Mouse (Mus musculus) heart, postnatal 10 days (tissue): ENCODE data around the gene Cmtm2a. TPM values are rescaled to one million over a fixed set of nuclear protein-coding genes. Genes with fewer than 3 reads are reported as not detected.
"Not testable (repeated sequence)": the region's sequence is repeated elsewhere in the genome, so short reads cannot be mapped to it uniquely, and the experiment has no call there.

Experiments used
- DNase-seq, 2 experiments: peaks; one replicate each; pipeline ENCODE4 v3.0.0; 2021
- intact Hi-C: fragments of 180-260 bp; cut with DNase I; formaldehyde crosslinking; loops from one replicate; pipeline ENCODE4 v1.15.1; 2025
- total RNA-seq, 2 experiments: library from RNA; stranded (reverse); gene quantifications; 2 replicates each; pipeline ENCODE4 v1.2.3; 2021

Cmtm2a gene
- total RNA-seq, 2 experiments from 2014 or later, result not detected

DNA sequence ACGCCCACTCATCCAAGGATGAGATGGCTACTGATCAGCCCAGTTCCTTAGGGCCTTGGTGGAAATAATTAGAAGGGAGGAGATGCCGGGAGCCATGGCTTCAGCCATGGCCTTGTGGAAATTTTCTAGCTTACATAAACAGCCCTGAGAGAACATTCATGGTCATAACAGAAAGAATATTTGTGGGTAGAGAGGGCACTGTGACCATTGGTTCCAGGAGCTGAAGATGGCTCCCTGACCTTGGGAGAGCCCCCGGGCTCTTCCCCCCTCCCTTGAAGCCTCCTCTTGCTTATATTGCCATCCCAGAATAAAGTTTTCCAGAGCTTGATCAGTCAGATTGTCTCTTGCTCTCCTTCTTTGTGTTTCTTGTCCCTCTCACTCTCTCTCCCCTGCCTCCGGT is 9.6 kb upstream of the Cmtm2a start:
- DNase-seq, intact Hi-C loops: not testable (repeated sequence)

DNA sequence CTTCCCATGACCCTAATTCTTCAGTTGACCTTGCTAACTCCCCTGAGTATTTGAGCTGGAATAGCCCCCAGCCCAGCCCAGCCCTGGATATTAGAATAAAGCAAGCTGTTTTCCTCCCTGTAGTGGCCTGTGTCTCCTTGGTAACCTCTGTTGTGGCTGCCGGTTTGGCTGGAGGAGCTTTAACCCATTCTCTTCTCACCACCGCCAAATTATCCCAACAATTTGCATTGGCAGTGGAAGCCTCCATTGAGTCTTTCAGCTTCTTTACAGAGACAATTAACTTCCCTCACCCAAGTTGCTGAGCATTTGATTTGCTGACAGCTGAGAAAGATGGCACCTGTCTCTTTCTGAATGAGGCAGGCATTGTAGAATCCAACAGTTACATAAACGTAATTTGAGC is 8.6 kb upstream of the Cmtm2a start:
- DNase-seq, result peak; percentile 41 to 53
- intact Hi-C loops, result not testable (repeated sequence)

DNA sequence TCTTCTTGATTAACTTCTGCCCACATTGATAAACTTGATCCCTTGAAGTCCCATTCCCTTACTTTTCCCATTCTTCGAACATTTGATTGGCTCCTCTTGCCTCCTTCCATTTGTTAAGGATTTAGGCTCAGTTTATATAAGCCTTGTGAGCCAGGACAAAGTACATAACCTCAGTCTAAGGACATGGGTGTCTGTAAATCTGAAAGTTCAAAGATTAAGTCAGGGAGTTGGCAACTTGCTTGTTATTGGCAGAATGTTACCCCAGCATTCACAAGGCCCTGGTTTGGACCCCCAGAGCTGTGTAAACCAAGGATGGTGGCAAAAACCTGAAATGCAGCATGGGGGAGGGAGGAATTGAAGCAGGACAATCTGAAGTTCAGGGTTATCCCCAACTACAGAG is 1.4 kb upstream of the Cmtm2a start:
- DNase-seq, result no peak
- intact Hi-C loops, result no loop called here

DNA sequence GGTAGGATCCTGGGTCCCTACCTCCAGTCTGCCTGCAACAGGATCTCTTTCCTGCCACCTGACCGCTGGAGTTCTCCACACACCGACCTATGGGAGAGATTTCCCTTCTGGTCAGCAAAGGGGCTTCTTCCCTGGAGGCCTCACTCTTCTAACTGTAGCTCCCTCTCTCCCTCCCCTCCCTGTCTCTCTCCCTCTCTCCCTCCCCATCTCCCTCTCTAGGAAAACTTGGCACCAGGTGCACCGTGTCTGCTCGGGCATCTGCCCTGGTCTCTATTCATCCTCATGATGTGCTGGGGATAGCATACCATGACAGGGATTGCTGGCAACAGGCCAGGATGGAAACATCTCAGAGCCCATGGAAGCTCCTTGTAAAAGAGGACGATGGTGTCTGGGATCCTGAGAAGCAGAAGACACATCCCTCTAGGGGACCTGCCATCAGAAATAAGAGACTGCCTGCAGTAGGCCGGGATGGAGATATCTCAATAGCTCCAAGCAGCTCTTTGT is 24.0 kb downstream of the Cmtm2a start:
- intact Hi-C loops, result no loop called here
- DNase-seq, result no peak

DNA sequence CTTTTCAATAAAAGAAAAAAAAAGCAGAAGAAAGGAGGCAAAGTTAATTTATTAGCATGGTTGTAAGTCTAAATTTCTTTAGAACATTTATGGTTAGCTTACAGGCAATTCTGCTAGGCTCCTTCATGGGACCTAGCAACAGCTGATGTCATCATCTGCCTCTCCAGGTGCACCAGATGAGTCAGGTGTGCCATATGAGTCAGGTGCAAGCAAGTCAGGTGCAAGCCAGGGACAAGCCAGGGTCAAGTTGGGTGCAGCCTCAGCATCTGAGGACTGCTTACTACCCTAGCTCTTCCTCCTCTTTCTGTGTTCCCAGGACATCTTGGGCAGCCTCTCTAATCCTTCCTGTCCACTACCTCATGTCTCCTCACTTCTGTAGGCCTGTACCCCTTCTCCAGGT is 24.6 kb downstream of the Cmtm2a start:
- intact Hi-C loops, result no loop called here

DNA sequence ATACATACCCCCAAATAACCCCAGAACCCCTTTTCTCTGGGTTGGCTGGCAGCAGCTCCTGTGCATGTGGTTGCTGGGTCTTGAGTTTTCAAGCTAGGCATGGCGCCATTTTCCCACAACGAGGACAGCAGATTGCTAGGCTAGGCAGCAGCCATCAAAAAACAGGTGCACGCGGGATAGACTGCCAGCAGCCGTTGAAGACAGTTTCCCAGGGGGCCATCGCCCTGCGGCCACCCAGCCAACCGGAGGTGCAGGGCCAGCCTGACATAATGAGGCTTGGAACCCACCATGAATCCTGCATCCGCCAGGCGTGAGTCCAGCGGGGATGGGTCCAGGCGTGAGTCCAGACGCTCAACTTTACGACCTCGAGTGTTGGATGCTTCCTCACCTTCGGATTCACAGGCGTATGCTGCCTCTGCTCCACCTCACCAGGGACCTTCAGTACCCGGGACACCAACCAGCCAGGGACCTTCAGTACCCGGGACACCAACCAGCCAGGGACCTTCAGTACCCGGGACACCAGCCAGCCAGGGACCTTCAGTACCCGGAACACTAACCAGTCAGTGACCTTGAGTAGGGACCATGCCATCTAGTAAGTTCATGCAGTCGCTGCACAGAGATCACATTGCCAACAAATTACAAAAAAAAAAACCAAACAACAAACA is 28.6 kb downstream of the Cmtm2a start:
- intact Hi-C loops, result not testable (repeated sequence)

More for the DNA sequence above, 24.6 kb downstream of the Cmtm2a start:
- no peak for DNase-seq

DNA sequence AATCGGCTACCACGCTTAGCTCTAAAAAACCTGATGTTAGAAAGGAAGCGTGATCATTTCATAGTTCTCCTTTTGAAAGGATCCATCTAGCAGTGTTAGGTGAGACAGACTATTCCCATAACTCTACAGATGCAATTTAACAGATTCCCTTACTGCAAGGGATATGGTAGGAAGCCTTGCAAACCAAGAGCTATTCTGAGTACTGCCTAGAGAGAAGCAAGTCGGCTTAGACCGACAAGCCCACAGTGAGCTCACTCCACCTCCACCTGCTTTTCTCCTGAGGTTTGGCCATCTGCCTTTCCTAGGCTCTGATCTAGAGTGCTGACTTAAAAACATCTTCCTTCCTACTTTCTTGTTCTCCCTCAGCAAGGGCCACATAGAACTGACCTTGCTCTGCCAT is 31.2 kb downstream of the Cmtm2a start:
- intact Hi-C loops, DNase-seq: not testable (repeated sequence)

More for the DNA sequence above, 28.6 kb downstream of the Cmtm2a start:
- DNase-seq, result not testable (repeated sequence)

DNA sequence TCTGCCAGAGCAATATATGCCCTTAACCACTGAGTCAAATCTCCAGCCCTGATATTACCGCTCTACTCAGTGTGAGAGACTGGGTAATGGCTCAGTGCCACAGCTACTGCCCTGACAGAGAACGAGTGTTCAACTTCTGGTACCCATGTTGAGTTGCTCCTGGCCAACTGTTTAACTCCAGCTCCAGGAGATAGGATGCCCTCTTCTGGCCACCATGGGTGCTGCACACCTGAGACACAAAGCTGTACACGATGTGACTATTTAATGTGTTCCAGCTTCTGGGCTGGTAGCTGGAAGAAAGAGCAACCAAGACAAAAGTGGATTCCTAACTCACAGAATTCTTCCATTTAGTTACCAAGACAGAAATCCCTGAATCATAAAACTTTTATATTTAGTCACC is 40.0 kb downstream of the Cmtm2a start:
- intact Hi-C loops, result loop anchor here (5.0 kb wide), 1 partner anchor 189 kb away; the partner anchor contains the start of gene Dync1li2
- DNase-seq, result peak in 1 of 2 experiments; percentile 20

DNA sequence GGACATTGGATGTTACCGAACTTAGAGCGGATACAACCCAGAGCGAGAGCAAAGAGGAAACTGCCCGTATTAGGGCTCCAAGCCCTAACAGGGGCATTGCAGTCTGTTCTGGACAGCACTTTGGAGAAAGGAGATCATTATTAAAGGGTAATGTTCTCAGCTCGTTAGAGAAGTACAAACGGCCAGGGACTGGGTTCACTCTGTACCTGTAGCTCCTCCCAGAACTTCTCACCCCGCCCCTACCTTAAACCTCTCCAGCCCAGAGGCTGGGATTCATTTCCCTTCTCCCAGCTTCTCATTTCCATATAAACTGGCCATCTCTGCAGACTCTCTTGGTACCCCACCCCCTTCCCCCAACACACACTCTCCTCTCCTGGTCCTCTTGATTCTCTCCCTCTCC is 41.5 kb downstream of the Cmtm2a start:
- intact Hi-C loops, result loop anchor here (2.0 to 5.0 kb wide), 2 partner anchors 89 to 191 kb away; partner anchors contain the start of gene Dync1li2
- no peak for DNase-seq

DNA sequence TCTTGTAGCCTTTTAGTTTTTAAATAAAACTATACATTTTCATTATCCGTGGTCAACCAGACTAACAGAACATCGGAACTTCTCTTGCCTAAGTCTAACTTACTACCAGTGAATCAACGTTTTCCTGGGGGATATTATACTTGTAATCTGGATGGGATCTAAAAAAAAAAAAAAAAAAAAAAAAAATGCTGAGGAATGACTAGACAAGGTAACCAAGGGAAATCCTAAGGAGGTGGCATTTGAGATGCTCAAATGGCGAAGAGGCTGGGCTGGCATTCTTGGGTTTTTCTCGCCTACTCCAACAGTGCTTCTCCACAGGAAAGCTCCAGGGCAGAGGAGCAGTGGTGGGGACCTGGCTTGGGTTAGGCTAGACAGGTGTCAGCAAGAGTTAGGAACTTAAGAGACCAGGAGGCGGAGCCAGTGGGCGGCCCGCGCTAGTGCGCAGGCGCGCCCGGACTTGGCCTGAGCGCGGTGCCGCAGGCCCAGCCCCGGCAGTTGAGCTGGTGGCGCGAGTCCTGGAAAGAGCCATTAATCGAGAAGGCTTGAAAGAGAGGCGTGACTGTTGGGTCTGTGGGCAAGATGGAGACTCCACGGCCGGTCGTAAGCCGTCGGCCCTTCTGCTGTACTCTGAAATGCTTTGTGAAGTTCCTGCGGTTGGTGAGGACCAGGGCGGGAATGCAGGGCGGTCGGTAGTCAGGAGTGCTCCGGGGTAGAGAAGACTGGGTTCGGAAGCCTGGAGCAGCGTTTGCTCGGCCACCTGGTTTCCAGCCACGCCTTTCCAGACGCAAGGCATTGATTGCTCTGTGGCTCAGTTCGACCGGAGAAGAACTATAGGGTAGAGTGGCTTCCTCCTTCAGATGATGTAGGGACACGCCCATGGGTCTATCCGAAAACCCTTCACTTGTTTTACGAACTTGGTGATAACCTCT is 42.3 kb downstream of the Cmtm2a start, which contains the start of gene Cklf:
Gene Cklf (plus strand): TSS at position 423 of the 929 bp plus-strand sequence.
- peak; percentile 88 to 89 for DNase-seq
- intact Hi-C loops, result loop anchor here (2.0 to 5.0 kb wide), 2 partner anchors 90 to 192 kb away; partner anchors contain the start of gene Dync1li2

DNA sequence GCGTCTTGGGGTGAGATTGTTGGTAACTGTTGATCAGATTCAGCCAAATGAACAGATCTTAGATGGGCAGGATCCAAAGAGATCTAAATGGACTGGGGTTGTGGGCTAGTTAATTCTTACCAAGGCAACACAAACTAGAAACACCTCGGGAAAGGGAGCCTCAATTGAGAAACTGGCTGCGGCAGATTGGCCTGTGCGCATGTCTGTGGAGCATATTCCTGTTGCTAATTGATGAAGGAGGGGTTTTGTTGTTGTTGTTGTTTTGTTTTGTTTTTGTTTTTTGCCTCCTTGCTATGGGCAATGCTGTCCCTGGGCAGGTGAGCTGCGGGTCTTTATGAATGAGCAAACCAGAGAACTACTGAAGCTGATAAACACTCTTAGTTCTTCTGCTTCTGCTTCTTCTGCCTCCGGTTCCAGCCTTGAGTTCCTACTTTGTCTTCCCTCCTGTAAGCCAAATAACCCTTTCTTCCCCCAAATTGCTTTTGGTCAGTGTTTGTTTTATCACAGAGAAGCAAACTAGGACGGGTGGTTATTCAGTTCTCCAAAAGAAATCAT is 43.5 kb downstream of the Cmtm2a start:
- intact Hi-C loops, result no loop called here
- DNase-seq, result no peak

DNA sequence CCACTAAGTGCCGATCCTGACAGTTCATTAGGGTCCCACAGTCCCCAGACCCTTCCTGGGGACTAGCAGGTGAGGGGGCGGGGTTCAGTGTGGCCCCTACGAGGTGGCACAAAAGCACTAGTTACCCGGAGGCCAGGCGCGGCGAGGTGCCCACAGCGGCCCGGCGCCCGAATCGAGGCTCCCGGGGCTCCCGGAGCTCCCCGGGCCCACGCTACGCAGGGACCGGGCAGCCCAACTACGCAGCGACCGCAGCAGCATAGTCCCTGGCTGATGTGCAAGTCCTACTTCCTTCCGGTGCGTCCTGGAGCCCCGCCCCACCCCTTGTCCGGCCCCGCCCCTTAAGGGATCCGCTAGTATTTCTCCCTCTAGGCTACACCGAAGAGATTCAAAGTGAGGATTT is 44.7 kb downstream of the Cmtm2a start, which contains the start of gene Tk2:
Gene Tk2 (minus strand): TSS at position 283 of the 400 bp plus-strand sequence.
- intact Hi-C loops, result no loop called here
- peak; percentile 80 to 84 for DNase-seq

DNA sequence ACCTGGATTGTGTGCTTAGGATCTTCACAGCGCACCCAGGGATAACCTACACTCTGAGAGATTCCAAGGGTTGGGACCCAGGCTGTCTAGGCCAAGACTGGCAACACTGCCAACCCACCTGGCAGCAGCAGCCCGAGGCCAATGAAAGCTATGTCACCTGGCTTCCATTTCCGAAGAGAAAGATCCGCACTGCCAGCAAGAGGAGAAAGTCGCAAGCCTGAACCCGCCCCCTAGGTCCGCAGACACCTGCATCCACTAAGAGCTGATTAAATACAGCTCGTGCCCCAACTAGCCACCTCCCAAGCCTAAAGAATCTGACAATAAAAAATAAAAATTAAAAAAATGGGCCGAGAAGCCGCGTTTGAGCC is 45.1 kb downstream of the Cmtm2a start:
- intact Hi-C loops, result no loop called here
- DNase-seq, result peak; percentile 12 to 26

DNA sequence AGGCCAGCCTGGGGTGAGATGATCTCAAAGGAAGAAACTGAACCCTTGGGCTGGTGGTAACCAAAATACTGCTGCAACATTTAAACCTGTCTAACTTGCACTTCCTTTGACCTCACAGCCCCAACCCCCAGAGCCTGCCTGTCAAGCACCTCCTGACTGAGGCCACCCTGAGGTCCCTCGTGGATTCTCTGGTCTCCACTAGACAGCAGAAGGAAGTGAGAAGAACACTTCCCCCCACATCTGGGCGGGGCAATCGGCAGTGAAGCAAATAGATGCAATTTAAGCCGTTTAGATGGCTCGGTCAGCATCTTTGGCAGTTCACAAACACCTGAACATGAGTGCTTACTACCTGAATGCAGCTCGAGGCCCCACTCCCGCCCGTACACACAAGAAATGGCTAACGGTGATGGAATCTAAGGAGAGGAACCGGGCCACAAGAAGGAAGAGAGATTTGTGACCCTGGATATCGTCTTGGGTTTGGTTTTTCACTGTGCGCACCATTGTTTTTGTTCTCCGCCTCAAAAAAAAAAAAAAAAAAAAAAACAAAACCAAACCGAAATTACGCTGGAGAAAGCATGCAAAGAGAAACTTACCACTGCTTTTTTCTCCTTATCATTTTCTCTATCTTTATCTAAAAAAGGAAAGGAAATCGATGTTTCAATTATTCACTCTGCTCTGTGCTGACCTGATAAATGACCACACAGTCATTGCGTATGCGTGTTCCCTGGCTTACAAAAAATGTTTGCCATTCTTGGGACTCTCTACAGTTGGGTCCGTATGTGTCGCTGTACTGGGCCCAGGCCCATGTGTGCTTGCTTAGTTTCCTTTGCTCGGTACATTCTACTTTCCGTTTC is 45.7 kb downstream of the Cmtm2a start:
- intact Hi-C loops, result no loop called here
- peak; percentile 27 to 34 for DNase-seq

DNA sequence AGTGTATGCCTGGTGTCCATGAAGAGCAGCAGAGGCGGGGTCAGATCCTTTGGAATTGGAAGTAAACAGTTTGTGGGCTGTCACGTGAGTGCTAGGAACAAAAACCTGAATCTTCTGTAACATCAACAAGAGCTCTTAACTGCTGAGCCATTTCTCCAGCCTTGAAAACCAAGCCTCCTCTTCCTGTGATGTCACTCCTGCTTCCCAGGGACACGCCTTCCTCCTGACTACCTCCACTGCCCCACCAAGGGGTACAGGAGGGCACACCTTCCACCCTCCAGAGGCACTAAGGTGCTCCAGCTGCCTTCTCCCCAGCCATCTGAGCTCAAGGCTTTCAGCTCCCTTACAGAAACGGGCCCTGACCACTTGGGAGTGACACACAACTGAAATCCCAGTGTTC is 46.4 kb downstream of the Cmtm2a start:
- intact Hi-C loops, result no loop called here
- DNase-seq, result no peak

DNA sequence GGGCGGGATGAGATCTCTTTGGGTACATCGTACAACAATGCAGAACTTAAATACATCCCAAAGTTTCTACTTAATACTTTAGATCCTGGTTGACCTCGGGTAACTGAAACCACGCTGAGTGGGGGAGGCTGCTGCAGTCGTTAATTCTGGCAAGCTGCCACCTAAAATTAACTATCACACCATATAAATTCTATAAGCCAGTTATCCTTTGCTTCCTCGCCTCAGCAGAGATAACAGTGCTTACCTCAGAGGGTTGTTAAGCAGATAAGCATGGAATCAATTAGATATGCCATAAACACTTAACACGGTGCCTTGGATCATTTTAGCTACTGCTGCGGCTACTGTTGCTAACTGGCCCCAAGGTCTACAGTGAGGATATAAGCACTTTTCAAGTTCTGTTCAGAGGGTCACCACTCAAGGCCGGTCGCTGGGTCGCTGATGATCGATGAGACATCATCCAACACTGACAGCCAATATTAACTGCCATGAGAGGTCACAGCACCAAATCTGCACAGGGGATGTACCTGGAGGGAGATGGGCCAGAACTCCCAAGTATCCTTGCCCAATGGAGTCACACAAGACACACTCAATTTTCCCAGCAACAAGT is 50.8 kb downstream of the Cmtm2a start:
- no peak for DNase-seq

DNA sequence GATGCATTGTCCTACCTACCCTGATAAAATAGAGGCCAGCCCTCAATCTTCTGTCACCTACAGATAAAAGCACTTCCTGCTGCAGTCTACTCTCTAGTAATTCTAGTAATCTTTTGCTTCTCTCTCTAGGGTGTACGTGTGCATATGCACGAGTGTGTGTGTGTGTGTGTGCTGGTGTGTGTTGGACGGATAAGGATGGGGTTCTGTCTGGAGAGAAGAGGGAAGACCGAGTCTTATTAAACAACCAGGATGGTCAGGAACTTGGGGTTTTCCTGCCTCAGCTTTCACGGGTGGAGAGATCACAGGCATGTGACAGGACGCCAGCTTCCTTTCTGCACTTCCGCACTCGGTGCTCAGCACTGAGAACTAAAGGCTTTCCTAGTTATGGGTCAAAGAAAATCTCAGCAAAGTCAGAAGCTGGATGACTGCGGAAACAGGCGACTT is 53.5 kb downstream of the Cmtm2a start:
- intact Hi-C loops, result no loop called here
- DNase-seq, result no peak

More for the DNA sequence above, 50.8 kb downstream of the Cmtm2a start:
- intact Hi-C loops, result no loop called here

DNA sequence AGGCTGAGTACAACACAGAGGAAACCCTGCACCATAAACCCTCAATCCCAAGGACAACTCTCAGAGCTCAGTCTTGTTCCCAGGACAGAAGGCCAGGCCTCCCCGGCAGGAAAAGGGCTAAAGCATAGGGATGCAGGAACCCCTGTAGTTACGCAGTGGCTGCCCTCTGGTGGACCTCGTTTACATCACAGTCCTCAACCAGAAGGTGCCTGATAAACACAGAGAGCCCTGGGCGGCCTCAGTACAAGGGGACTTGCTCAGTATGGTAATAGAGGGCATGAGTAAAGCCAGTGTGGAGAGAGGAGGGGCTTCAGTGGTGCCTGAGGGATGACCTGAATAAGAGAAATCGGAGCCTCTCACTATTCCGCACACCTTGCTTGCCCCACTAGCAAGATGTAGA is 58.4 kb downstream of the Cmtm2a start:
- DNase-seq, result peak in 1 of 2 experiments; percentile 5
- intact Hi-C loops, result no loop called here

DNA sequence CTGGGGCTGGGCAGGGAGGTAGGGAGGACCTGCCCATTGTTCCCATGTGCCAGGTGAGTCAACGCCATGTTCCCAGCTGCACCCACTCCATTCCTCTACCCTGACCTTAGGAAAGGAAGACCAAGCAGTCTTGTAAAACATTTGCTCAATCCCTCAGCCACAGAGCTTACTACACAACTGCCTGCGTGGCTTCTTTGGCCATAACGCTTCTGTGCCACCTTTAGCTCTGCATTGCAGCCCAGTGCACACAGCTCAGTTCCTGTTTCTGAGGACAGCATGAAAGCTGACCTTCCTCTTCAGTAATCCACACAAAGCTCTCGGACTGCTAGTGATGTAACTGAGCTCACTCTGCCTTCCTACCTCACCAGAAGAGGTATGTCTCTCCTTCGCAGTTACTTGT is 60.1 kb downstream of the Cmtm2a start:
- DNase-seq, result no peak
- intact Hi-C loops, result no loop called here
